Mouse (Mus musculus) left cerebral cortex, postnatal 4 days (tissue): ENCODE measurements around the gene Postn. TPM values are rescaled to one million over a fixed set of nuclear protein-coding genes. Genes with fewer than 3 reads are reported as not detected.

Source experiments
- DNase-seq: peaks from one replicate; pipeline ENCODE4 v3.0.0-alpha.2; 2022
- intact Hi-C: fragments of 180-260 bp; cut with DNase I; formaldehyde crosslinking; loops from one replicate; pipeline ENCODE4 v1.15.1; 2025
- total RNA-seq, 2 experiments: library from RNA; stranded (reverse); gene quantifications; 2 replicates each; pipeline ENCODE4 v1.2.3; 2021

Gene Postn
- total RNA-seq, result 10 to 100 TPM in 1 of 2 experiments, 1 to 10 TPM in 1; 9.6 to 11.3 TPM

- no peak for DNase-seq
- intact Hi-C loops, result no loop called here
Measured at GRCm38 (mm10) chr3:54360897-54361296, at the start of gene Postn. Gene Postn, plus strand, starts transcription at chr3:54361109.

- intact Hi-C loops, result loop anchor here (5.0 kb wide), 1 partner anchor 157 kb away; the partner anchor contains the start of gene Trpc4
- DNase-seq, result no peak
Measured at GRCm38 (mm10) chr3:54314055-54314454, 46.9 kb upstream of the Postn start.

GRCm38 (mm10) chr3:54352891-54353652 is 7.8 kb upstream of the Postn start:
- peak; percentile 68 for DNase-seq
- intact Hi-C loops, result no loop called here

GRCm38 (mm10) chr3:54357561-54357960 is 3.3 kb upstream of the Postn start:
- intact Hi-C loops, result loop anchor here (5.0 kb wide), 1 partner anchor 315 kb away; no protein-coding TSS in a partner anchor
- DNase-seq, result no peak

- no peak for DNase-seq
- intact Hi-C loops, result loop anchor here (5.0 kb wide), 1 partner anchor 314 kb away; no protein-coding TSS in a partner anchor
Measured at GRCm38 (mm10) chr3:54358463-54359189, 2.3 kb upstream of the Postn start.

GRCm38 (mm10) chr3:54361656-54362055 is 747 bp downstream of the Postn start:
- no peak for DNase-seq
- intact Hi-C loops, result no loop called here

GRCm38 (mm10) chr3:54371015-54371414 is 10.1 kb downstream of the Postn start:
- intact Hi-C loops, result no loop called here
- DNase-seq, result no peak

- intact Hi-C loops, result no loop called here
- DNase-seq, result no peak
Measured at GRCm38 (mm10) chr3:54372625-54373024, 11.7 kb downstream of the Postn start.

- intact Hi-C loops, result no loop called here
- no peak for DNase-seq
Measured at GRCm38 (mm10) chr3:54376014-54376413, 15.1 kb downstream of the Postn start.

GRCm38 (mm10) chr3:54377647-54378046 is 16.7 kb downstream of the Postn start:
- intact Hi-C loops, result no loop called here
- no peak for DNase-seq

- intact Hi-C loops, result no loop called here
Measured at GRCm38 (mm10) chr3:54378135-54378534, 17.2 kb downstream of the Postn start.

GRCm38 (mm10) chr3:54379981-54380380 is 19.1 kb downstream of the Postn start:
- intact Hi-C loops, result no loop called here

More at GRCm38 (mm10) chr3:54378135-54378534, 17.2 kb downstream of the Postn start:
- no peak for DNase-seq

GRCm38 (mm10) chr3:54399321-54399720 is 38.4 kb downstream of the Postn start:
- intact Hi-C loops, result no loop called here

More at GRCm38 (mm10) chr3:54379981-54380380, 19.1 kb downstream of the Postn start:
- DNase-seq, result no peak

GRCm38 (mm10) chr3:54399911-54400310 is 39.0 kb downstream of the Postn start:
- DNase-seq, result no peak
- intact Hi-C loops, result no loop called here

More at GRCm38 (mm10) chr3:54399321-54399720, 38.4 kb downstream of the Postn start:
- DNase-seq, result no peak

- DNase-seq, result no peak
- intact Hi-C loops, result no loop called here
Measured at GRCm38 (mm10) chr3:54400617-54401016, 39.7 kb downstream of the Postn start.

GRCm38 (mm10) chr3:54401706-54402105 is 40.8 kb downstream of the Postn start:
- intact Hi-C loops, result no loop called here
- DNase-seq, result no peak

- intact Hi-C loops, result no loop called here
- DNase-seq, result no peak
Measured at GRCm38 (mm10) chr3:54403791-54404190, 42.9 kb downstream of the Postn start.

GRCm38 (mm10) chr3:54406567-54406966 is 45.7 kb downstream of the Postn start:
- no peak for DNase-seq
- intact Hi-C loops, result no loop called here

GRCm38 (mm10) chr3:54411052-54411451 is 50.1 kb downstream of the Postn start:
- intact Hi-C loops, result no loop called here
- DNase-seq, result no peak

GRCm38 (mm10) chr3:54412885-54413583 is 52.1 kb downstream of the Postn start:
- no peak for DNase-seq
- intact Hi-C loops, result no loop called here

GRCm38 (mm10) chr3:54413584-54413897 is 52.6 kb downstream of the Postn start:
- DNase-seq, result no peak
- intact Hi-C loops, result no loop called here
